Mouse (Mus musculus): ENCODE measurements around the gene Olfr1415. TPM values are rescaled to one million over a fixed set of nuclear protein-coding genes. Genes with fewer than 3 reads are reported as not detected.

Gene Olfr1415
- total and polyA plus RNA-seq, 2 experiments from 2014 or later: not detected

DNA sequence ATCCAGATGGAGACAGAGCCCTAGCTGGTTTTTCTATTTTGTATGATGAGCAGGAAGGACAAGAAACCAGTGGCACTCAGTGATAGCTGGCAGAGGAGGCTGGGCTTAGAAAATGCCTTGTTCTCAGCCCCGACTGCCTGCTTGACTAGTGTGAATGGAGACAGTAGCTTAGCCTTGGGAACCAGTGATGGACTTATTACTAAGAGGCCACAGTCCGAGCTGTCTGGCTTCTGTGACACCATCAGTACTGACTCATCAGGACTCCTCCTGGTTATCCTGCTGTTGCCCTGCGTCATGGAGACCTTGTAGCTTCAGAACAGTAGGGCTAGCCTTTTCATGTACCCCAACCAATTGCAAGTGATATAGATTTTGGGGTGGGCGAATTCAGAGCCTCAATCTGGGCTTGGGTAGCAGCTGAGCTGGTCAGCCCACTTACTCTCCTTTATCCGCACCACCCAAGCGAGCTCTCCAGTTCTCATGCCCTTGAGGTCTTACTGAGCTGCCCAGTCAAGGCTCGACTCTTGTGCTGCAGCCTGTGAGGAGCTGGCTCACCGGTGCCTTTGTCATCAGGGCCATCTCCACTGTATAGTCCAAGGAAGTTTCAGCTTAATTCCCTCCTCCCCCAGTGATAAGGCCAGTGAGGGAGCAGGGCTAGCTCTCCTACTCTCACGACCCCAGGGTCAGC lies 55.7 kb downstream of the Olfr1415 start:
- H3K36me3 ChIP-seq (ENCODE audit: insufficient read depth, low read length): peaks cover 41% of the 10 kb centered on the region
- no peak for DNase-seq (ENCODE audit: low spot score)
- ATAC-seq (ENCODE audit: low FRiP score): no peak
- H3K27ac ChIP-seq (ENCODE audit: low read depth, low read length): no peak overlapping the region
- no peaks in the 10 kb centered on the region for H3K27me3 ChIP-seq (ENCODE audit: insufficient read depth, low read length)
- H3K4me3 ChIP-seq (ENCODE audit: low read depth, low read length): no peak overlapping the region
- TF ChIP-seq CTCF (IDR thresholded peaks at IDR 0.05): no peak
- no peaks in the 10 kb centered on the region for H3K9me3 ChIP-seq (ENCODE audit: low read length)
- no peaks in the 10 kb centered on the region for H3K4me1 ChIP-seq (ENCODE audit: insufficient read depth, low read length)
- H3K9ac ChIP-seq (replicated peaks; ENCODE audit: low read length, poor library complexity, severe bottlenecking): no peak overlapping the region
- no peak overlapping the region for H3K4me2 ChIP-seq (ENCODE audit: low read depth, low read length, poor library complexity, severe bottlenecking)
- WGBS: 93% methylated on average over 9 of the region's 9 CpGs

Small RNA genes within 50 kb of the gene (microRNA-seq; reads per million reads assigned to microRNA genes)
- gene Mir6900 (ENCODE audit: borderline number of aligned reads): 3.4 reads per million, percentile 2 among the genes with 10 or more reads in this experiment

Other genes with a start within 250 kb of the Olfr1415 start
- 168 and 219 TPM in 2 replicates for gene Ndufa10, start 22.2 kb downstream of the Olfr1415 start, total RNA-seq (2014; rRNA removed)
- 329 and 363 TPM in 2 replicates for gene Ndufa10, start 22.2 kb downstream of the Olfr1415 start, polyA plus RNA-seq (2015; fragmentation: Nextera tagmentation; extraction: Ambion mirVana)
- gene Olfr1416, start 11.0 kb downstream of the Olfr1415 start, total RNA-seq (2014; rRNA removed): not detected in 2 replicates
- not detected in 2 replicates for gene Olfr1416, start 11.0 kb downstream of the Olfr1415 start, polyA plus RNA-seq (2015; fragmentation: Nextera tagmentation; extraction: Ambion mirVana)
- gene Olfr1414, start 22.6 kb upstream of the Olfr1415 start, total RNA-seq (2014; rRNA removed): not detected in 2 replicates
- not detected in 2 replicates for gene Olfr1414, start 22.6 kb upstream of the Olfr1415 start, polyA plus RNA-seq (2015; fragmentation: Nextera tagmentation; extraction: Ambion mirVana)
- gene Olfr1413, start 75.2 kb upstream of the Olfr1415 start, total RNA-seq (2014; rRNA removed): not detected in 2 replicates
- not detected in 2 replicates for gene Olfr1413, start 75.2 kb upstream of the Olfr1415 start, polyA plus RNA-seq (2015; fragmentation: Nextera tagmentation; extraction: Ambion mirVana)
- gene Olfr1412, start 89.7 kb upstream of the Olfr1415 start, total RNA-seq (2014; rRNA removed): not detected in 2 replicates
- not detected in 2 replicates for gene Olfr1412, start 89.7 kb upstream of the Olfr1415 start, polyA plus RNA-seq (2015; fragmentation: Nextera tagmentation; extraction: Ambion mirVana)
- not detected in 2 replicates for gene Olfr1411, start 98.3 kb upstream of the Olfr1415 start, total RNA-seq (2014; rRNA removed)
- not detected in 2 replicates for gene Olfr1411, start 98.3 kb upstream of the Olfr1415 start, polyA plus RNA-seq (2015; fragmentation: Nextera tagmentation; extraction: Ambion mirVana)
- not detected in 2 replicates for gene Olfr1410, start 109.7 kb upstream of the Olfr1415 start, total RNA-seq (2014; rRNA removed)
- gene Olfr1410, start 109.7 kb upstream of the Olfr1415 start, polyA plus RNA-seq (2015; fragmentation: Nextera tagmentation; extraction: Ambion mirVana): not detected in 2 replicates
- gene Olfr12, start 121.7 kb upstream of the Olfr1415 start, total RNA-seq (2014; rRNA removed): not detected in 2 replicates
- not detected in 2 replicates for gene Olfr12, start 121.7 kb upstream of the Olfr1415 start, polyA plus RNA-seq (2015; fragmentation: Nextera tagmentation; extraction: Ambion mirVana)
- gene Cops9, start 145.9 kb upstream of the Olfr1415 start, total RNA-seq (2014; rRNA removed): 182 and 297 TPM in 2 replicates
- gene Cops9, start 145.9 kb upstream of the Olfr1415 start, polyA plus RNA-seq (2015; fragmentation: Nextera tagmentation; extraction: Ambion mirVana): 598 and 604 TPM in 2 replicates
- gene Otos, start 152.7 kb upstream of the Olfr1415 start, total RNA-seq (2014; rRNA removed): not detected in 2 replicates
- 0.69 and 0.96 TPM in 2 replicates for gene Otos, start 152.7 kb upstream of the Olfr1415 start, polyA plus RNA-seq (2015; fragmentation: Nextera tagmentation; extraction: Ambion mirVana)

Data from midbrain, postnatal 0 days (tissue).